Mouse (Mus musculus): ENCODE results near the gene Olfr133. TPM values are rescaled to one million over a fixed set of nuclear protein-coding genes. Genes with fewer than 3 reads are reported as not detected.
"Not testable (repeated sequence)": the region's sequence is repeated elsewhere in the genome, so short reads cannot be mapped to it uniquely, and the experiment has no call there.

Olfr133 gene
- total RNA-seq (2021), result not detected

GRCm38 (mm10) chr17:38144981-38145380, at the start of gene Olfr133:
Olfr133 (plus strand) TSS chr17:38145281.
- no peak for DNase-seq
- intact Hi-C loops (cut with DNase I), result no loop called here

GRCm38 (mm10) chr17:38124199-38124598, 20.9 kb upstream of the Olfr133 start:
- DNase-seq; intact Hi-C loops (cut with DNase I): not testable (repeated sequence)

DNA sequence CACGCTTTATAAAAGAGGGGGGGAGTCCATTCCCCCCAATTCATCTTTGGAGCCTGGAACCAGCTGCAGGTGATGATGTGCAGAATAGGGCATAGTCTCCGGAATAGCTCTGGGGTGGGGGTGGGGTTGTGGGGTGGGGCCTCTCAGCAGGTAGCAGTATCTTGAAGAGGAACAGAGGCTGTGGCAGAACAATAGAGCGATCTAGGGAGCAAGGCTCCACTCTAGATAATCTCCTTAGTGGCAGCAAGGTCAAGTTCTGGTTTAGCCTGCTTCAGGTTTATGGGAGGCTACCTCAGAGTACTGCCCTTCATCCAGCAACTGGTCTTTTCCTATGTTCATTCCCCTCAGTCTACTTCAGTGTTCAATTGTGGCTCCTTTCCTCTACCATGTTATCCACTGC, 19.7 kb upstream of the Olfr133 start:
- intact Hi-C loops (cut with DNase I); DNase-seq: not testable (repeated sequence)

DNA sequence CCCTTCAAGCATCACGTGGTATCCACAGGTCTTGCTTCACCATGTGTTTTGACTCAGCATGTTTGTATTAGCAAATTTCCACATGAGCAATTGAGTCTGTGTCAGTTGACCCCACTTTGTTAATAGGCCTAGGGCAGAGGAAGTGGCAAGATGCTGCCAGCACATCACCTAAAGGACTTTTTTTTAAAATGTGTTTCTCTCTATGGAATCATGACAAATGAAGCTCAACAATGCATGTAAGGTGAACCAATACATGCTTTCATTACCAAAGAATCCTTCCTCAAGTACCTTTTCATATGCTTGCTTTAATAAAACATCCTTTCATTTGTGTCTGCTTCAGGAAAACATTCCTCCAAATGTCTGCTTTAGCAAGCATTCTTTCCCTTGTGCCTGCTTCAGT, 10.7 kb upstream of the Olfr133 start, which contains the start of gene Olfr132:
Olfr132 (minus strand) TSS at position 101 of the 400 bp plus-strand sequence.
- intact Hi-C loops (cut with DNase I), result no loop called here
- DNase-seq, result no peak

- DNase-seq, result no peak
- intact Hi-C loops (cut with DNase I), result no loop called here
Measured at GRCm38 (mm10) chr17:38171088-38171487, 26.0 kb downstream of the Olfr133 start, which contains the start of gene Olfr134. Olfr134 (plus strand) TSS chr17:38171388.

Other genes with a start within 250 kb of the Olfr133 start
- not detected for gene Olfr127, start 244.8 kb upstream of the Olfr133 start, total RNA-seq (2021)
- gene Olfr128, start 224.7 kb upstream of the Olfr133 start, total RNA-seq (2021), result not detected
- gene Olfr761, start 192.2 kb upstream of the Olfr133 start, total RNA-seq (2021), result not detected
- gene Olfr129, start 85.2 kb upstream of the Olfr133 start, total RNA-seq (2021), result not detected
- gene Olfr130, start 81.4 kb upstream of the Olfr133 start, total RNA-seq (2021), result not detected
- gene Olfr131, start 56.6 kb upstream of the Olfr133 start, total RNA-seq (2021), result not detected
- gene Olfr132, start 10.8 kb upstream of the Olfr133 start, total RNA-seq (2021), result not detected
- gene Olfr134, start 26.1 kb downstream of the Olfr133 start, total RNA-seq (2021), result not detected
- not detected for gene Olfr135, start 59.1 kb downstream of the Olfr133 start, total RNA-seq (2021)
- not detected for gene Olfr138, start 115.8 kb downstream of the Olfr133 start, total RNA-seq (2021)
- gene Olfr137, start 162.3 kb downstream of the Olfr133 start, total RNA-seq (2021), result not detected
- not detected for gene Olfr136, start 184.6 kb downstream of the Olfr133 start, total RNA-seq (2021)